Comparison of ENCODE assay signal across 28 mouse cellular contexts in genomic region chr14:54815737-54816136, GRCm38 (mm10). TPM values are rescaled to one million over a fixed set of nuclear protein-coding genes. Genes with fewer than 3 reads are reported as not detected.
"Had no signal": no experiment of that assay in that cellular context is flagged by ENCODE, and none has a peak within 500 bp of the region (broad histone marks: within the 10 kb centered on the region; RNA-seq: fewer than 3 reads in every experiment).

No protein-coding gene starts in this region.

- H3K4me3 ChIP-seq: limb, embryonic 12.5 days; limb, embryonic 15.5 days; megakaryocyte, embryonic 14.5 days; midbrain, embryonic 12.5 days; midbrain, embryonic 15.5 days; neural tube, embryonic 12.5 days; neural tube, embryonic 15.5 days had no signal

- DNase-seq: kidney, adult 2 months; kidney, postnatal 25 days; left cerebral cortex, postnatal 4 days; lung, embryonic 14.5 days; right cerebral cortex, adult 18-20 months; right cerebral cortex, postnatal 14 days; right cerebral cortex, postnatal 4 days; thymus, postnatal 25 days had no signal

- H3K4me1 ChIP-seq: limb, embryonic 12.5 days; limb, embryonic 15.5 days; megakaryocyte, embryonic 14.5 days; midbrain, embryonic 12.5 days; midbrain, embryonic 15.5 days; neural tube, embryonic 12.5 days; neural tube, embryonic 15.5 days had no signal

- ATAC-seq: intestine, postnatal 0 days; lung, postnatal 0 days; midbrain, embryonic 15.5 days had no signal

- H3K36me3 ChIP-seq: limb, embryonic 12.5 days; limb, embryonic 15.5 days; midbrain, embryonic 12.5 days; midbrain, embryonic 15.5 days; neural tube, embryonic 12.5 days; neural tube, embryonic 15.5 days had no signal

- H3K4me2 ChIP-seq: limb, embryonic 12.5 days; limb, embryonic 15.5 days; lung, embryonic 14.5 days; midbrain, embryonic 12.5 days; midbrain, embryonic 15.5 days; neural tube, embryonic 12.5 days; neural tube, embryonic 15.5 days had no signal

- H3K9ac ChIP-seq: limb, embryonic 12.5 days; limb, embryonic 15.5 days; lung, embryonic 14.5 days; midbrain, embryonic 12.5 days; midbrain, embryonic 15.5 days; neural tube, embryonic 12.5 days; neural tube, embryonic 15.5 days had no signal

- H3K27me3 ChIP-seq: limb, embryonic 15.5 days; midbrain, embryonic 12.5 days; midbrain, embryonic 15.5 days; neural tube, embryonic 12.5 days; neural tube, embryonic 15.5 days had no signal

- H3K27ac ChIP-seq: kidney, postnatal 0 days; limb, embryonic 12.5 days; limb, embryonic 15.5 days; macrophage; midbrain, embryonic 12.5 days; midbrain, embryonic 15.5 days; neural tube, embryonic 12.5 days; neural tube, embryonic 15.5 days; stomach, postnatal 0 days had no signal

- H3K9me3 ChIP-seq: limb, embryonic 12.5 days; limb, embryonic 15.5 days; megakaryocyte, embryonic 14.5 days; midbrain, embryonic 12.5 days; midbrain, embryonic 15.5 days; neural tube, embryonic 12.5 days; neural tube, embryonic 15.5 days had no signal

RNA-seq across cellular contexts. Expression of gene Rnf212b, which starts 1.8 kb away (rescaled TPM):
- total RNA-seq: layer of hippocampus, adult 8-10 months; layer of hippocampus, postnatal 10 days; left cerebral cortex, adult 8-10 months; left cerebral cortex, postnatal 14 days; left cerebral cortex, postnatal 4 days had no signal
- polyA plus RNA-seq: intestine, postnatal 0 days; kidney, embryonic 14.5 days; limb, embryonic 12.5 days; limb, embryonic 15.5 days; liver, embryonic 16.5 days; lung, embryonic 14.5 days; lung, postnatal 0 days; macrophage; midbrain, embryonic 12.5 days; midbrain, embryonic 15.5 days; neural tube, embryonic 12.5 days; stomach, embryonic 14.5 days; stomach, postnatal 0 days; thymus, postnatal 0 days had no signal
